Mouse (Mus musculus) lung, postnatal 0 days (tissue): Measurements from ENCODE around the gene Phf11c.

ENCODE experiments used
- CTCF ChIP-seq: IDR thresholded peaks from 2 replicates; pipeline ENCODE4 v1.5.1; 2016; ENCODE audit warnings: antibody characterized with exemption, mild to moderate bottlenecking
- EP300 ChIP-seq: IDR thresholded peaks from 2 replicates; pipeline ENCODE4 v1.6.1; 2016; ENCODE audit warnings: antibody characterized with exemption, mild to moderate bottlenecking, control low read depth

- no peak for TF ChIP-seq CTCF
- no peak for TF ChIP-seq EP300
Observed at GRCm38 (mm10) chr14:59389532-59389931, 5.6 kb downstream of the Phf11c start.
